Mouse (Mus musculus): ENCODE data around the gene Aurkaip1.

DNA sequence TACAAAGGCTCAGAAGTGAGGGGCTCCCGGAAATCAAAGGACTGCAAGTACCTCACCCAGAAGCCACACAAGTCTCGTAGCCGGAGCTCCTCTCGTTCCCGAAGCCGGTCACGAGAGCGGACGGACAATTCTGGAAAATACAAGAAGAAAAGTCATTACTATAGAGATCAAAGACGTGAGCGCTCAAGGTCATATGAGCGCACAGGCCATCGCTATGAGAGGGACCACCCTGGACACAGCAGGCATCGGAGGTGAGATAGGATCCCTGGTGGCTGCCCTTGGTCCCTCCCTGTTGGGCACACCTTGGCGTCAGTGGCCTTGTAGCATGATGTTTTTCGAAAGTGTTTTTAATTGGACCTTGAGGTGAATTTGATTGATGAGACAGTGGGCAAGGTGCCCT is 7.6 kb upstream of the Aurkaip1 start:
- TF ChIP-seq CTCF (conservative IDR thresholded peaks at IDR 0.05; ENCODE audit: low read length), result no peak
- TF ChIP-seq NANOG (IDR thresholded peaks at IDR 0.05; ENCODE audit: borderline replicate concordance, low read length), result no peak
